Mouse (Mus musculus) stomach, embryonic 14.5 days (tissue): ENCODE data around the gene Rhou. TPM values are rescaled to one million over a fixed set of nuclear protein-coding genes. Genes with fewer than 3 reads are reported as not detected.
A peak's percentile ranks its signal among the peaks of the same experiment; 100 is the strongest.

Experiments used
- ATAC-seq: fragments of 200-750 bp; cut with Nextera tagmentation; 2 replicates; pipeline ENCODE4 v1.8.0; 2017; ENCODE audit warnings: low read depth, moderate TSS enrichment; ENCODE audit not compliant: insufficient number of reproducible peaks, insufficient read depth, low FRiP score
- H3K27ac ChIP-seq: fragments of 300-500 bp; sonication (generic); 2 replicates; pipeline ENCODE4 v1.5.1; 2014; ENCODE audit warnings: mild to moderate bottlenecking, low read length, moderate library complexity, mixed read lengths
- H3K27me3 ChIP-seq: fragments of 300-500 bp; sonication (generic); 2 replicates; pipeline ENCODE4 v1.6.1; 2014; ENCODE audit warnings: low read length, control low read depth, mixed read lengths; ENCODE audit not compliant: control insufficient read depth, insufficient read depth
- H3K36me3 ChIP-seq: fragments of 300-500 bp; sonication (generic); 2 replicates; pipeline ENCODE4 v1.6.1; 2014; ENCODE audit warnings: mild to moderate bottlenecking, control low read depth, low read length, moderate library complexity, mixed read lengths; ENCODE audit not compliant: control insufficient read depth, insufficient read depth
- H3K4me1 ChIP-seq: fragments of 300-500 bp; sonication (generic); 2 replicates; pipeline ENCODE4 v1.6.1; 2014; ENCODE audit warnings: low read length, control low read depth, mixed read lengths; ENCODE audit not compliant: control insufficient read depth, insufficient read depth
- H3K4me2 ChIP-seq: fragments of 300-500 bp; sonication (generic); replicated peaks from 2 replicates; pipeline ENCODE4 v1.6.1; 2014; ENCODE audit warnings: low read depth, low read length, control low read depth
- H3K4me3 ChIP-seq: fragments of 300-500 bp; sonication (generic); 2 replicates; pipeline ENCODE4 v1.5.1; 2014; ENCODE audit warnings: low read depth, low read length, control low read depth
- H3K9ac ChIP-seq: fragments of 300-500 bp; sonication (generic); replicated peaks from 2 replicates; pipeline ENCODE4 v1.6.1; 2014; ENCODE audit warnings: low read depth, mild to moderate bottlenecking, control low read depth, low read length, moderate library complexity, mixed read lengths
- H3K9me3 ChIP-seq: fragments of 300-500 bp; sonication (generic); 2 replicates; pipeline ENCODE4 v1.6.1; 2016; ENCODE audit warnings: low read depth, low read length, control low read depth; ENCODE audit not compliant: control insufficient read depth
- WGBS: fragments of 180-500 bp; shearing (Covaris S2); extraction: QIAGEN DNeasy Blood & Tissue Kit; methylation state at CpG from one replicate; pipeline ENCODE4 v1.1.7; 2014; 5-methylcytosine and 5-hydroxymethylcytosine counted together
- polyA plus RNA-seq: library from polyadenylated mRNA; unstranded; fragments of >200 nt; fragmentation: Nextera tagmentation; extraction: Ambion mirVana; gene quantifications from 2 replicates; pipeline ENCODE4 v1.2.1, GENCODE M21; 2014

Rhou gene
- polyA plus RNA-seq, 1 experiment from 2014 or later: 11.7 TPM

DNA sequence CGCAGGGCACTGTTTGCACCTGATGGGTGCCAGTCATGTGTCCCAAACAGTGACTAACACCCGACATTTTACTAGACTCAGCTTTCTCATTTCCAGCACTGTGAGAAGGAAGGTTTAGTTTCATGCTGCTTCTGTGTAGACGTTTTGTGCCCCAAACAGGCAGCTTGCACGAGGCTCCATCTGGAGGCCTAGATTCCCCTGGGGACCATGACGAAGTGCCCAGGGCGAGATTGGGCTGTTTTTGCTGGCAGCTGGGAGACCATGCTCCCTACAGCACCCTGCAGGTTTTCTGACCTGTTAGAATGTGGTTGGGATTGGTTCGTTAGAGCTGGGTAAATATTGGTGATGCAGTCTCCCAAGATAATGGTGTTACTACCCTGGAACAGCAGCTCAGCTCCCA lies 17.0 kb downstream of the Rhou start:
- H3K9ac ChIP-seq: no peak overlapping the region
- H3K27me3 ChIP-seq: no peaks in the 10 kb centered on the region
- H3K4me2 ChIP-seq: no peak overlapping the region
- H3K27ac ChIP-seq: no peak overlapping the region
- H3K36me3 ChIP-seq: no peaks in the 10 kb centered on the region
- ATAC-seq: no peak
- peaks cover 9% of the 10 kb centered on the region; the same call in 1 of the 2 replicates for H3K4me1 ChIP-seq
- no peak overlapping the region for H3K4me3 ChIP-seq
- no peaks in the 10 kb centered on the region for H3K9me3 ChIP-seq
- WGBS: 65% methylated on average over 7 of the region's 7 CpGs

DNA sequence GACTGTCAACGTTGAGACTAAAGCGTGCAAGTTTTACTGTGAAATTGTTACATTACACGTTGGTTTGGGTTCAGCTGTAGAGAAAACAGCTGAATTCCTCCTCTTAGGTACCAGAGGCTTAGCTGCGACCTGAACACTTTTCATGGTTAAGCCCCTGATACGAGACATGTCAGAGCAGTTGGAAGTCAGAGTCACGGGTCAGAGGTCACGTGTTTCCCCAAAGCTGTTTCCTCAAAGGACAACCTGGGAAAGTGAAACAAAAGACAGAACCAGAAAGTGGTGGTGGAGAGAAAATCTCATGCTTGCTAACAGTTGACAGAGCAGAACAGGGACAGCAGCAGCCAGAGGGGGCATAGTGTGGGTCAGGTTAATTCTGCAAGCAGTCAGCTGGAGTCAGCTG lies 17.7 kb downstream of the Rhou start:
- no peaks in the 10 kb centered on the region for H3K9me3 ChIP-seq
- H3K9ac ChIP-seq: no peak overlapping the region
- no peak overlapping the region for H3K4me3 ChIP-seq
- H3K36me3 ChIP-seq: no peaks in the 10 kb centered on the region
- peaks cover 9% of the 10 kb centered on the region; the same call in 1 of the 2 replicates for H3K4me1 ChIP-seq
- no peak overlapping the region for H3K4me2 ChIP-seq
- H3K27ac ChIP-seq: no peak overlapping the region
- 66% methylated on average over 7 of the region's 7 CpGs for WGBS
- ATAC-seq: no peak
- no peaks in the 10 kb centered on the region for H3K27me3 ChIP-seq

DNA sequence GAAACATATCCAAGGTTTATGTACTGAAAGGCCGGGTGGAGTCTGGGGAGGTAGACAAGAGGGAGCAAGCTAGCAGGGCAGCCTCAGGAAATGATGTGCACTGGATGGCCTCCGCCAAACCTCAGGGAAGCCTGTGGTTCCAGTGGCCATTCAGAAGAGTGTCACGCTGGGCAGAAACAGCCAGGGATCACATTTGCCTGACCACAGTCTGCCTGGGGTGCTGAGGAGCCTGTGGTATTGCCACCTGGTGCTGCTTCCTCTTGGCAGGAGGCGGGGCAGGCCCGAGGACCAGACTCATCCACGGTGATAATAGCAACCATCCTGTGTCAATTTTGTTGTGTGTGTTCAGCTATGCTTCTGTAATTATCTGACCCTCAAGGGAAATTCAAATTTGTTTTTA lies 18.9 kb downstream of the Rhou start:
- no peak for ATAC-seq
- H3K27me3 ChIP-seq: no peaks in the 10 kb centered on the region
- H3K27ac ChIP-seq: no peak overlapping the region
- no peak overlapping the region for H3K9ac ChIP-seq
- no peaks in the 10 kb centered on the region for H3K9me3 ChIP-seq
- peaks cover 9% of the 10 kb centered on the region; the same call in 1 of the 2 replicates for H3K4me1 ChIP-seq
- H3K4me3 ChIP-seq: no peak overlapping the region
- 83% methylated on average over 6 of the region's 6 CpGs for WGBS
- no peak overlapping the region for H3K4me2 ChIP-seq
- no peaks in the 10 kb centered on the region for H3K36me3 ChIP-seq

DNA sequence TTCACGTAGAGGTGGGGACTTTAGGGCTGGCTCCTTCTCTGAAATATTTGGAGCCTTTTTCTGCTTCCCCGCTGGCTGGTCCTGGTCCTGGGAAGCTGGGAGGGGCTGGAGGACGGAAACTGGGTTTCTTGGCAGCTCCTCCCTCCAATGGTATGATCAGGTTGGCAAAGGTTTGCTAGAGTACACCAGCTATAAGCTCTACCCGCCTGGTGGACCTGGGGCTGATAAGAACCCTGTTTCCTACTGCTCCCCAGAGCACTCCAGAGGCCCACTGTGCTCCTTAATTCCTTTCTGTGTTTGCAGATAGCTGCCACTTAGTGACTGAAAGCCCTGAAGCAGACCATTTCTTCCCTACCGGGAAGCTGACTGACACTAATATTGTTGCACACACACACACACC lies 21.9 kb downstream of the Rhou start:
- Histone ChIP-seq H3K4me3 (no peak overlapping the region), H3K9ac (no peak overlapping the region), H3K4me2 (no peak overlapping the region), H3K4me1 (peaks cover 6% of the 10 kb centered on the region; the same call in 1 of the 2 replicates), H3K27ac (no peak overlapping the region), H3K36me3 (no peaks in the 10 kb centered on the region), H3K27me3 (no peaks in the 10 kb centered on the region), H3K9me3 (no peaks in the 10 kb centered on the region)
- 33% methylated on average over 5 of the region's 5 CpGs for WGBS
- ATAC-seq: no peak

DNA sequence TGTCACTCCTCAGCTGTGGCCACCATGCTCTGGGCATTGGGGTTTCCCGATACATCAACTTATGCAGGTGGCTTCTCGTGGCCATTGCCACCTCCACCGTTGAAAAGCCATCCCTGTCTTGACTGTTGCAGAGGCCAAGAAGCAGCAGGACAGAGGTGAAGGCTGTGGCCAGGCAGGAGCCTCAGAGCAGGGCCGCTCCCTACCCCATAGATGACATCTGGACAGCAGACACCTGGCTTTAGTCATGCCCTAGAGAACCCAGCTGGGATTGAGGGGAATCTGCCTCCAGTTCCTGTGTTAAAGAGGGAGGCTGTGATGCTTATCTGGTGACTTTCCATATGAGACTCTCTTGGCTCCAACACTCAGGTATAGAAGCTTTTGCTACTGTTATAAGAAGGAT lies 24.7 kb downstream of the Rhou start:
- H3K9me3 ChIP-seq: no peaks in the 10 kb centered on the region; the same call in 1 of the 2 replicates
- H3K27me3 ChIP-seq: no peaks in the 10 kb centered on the region
- H3K4me2 ChIP-seq: no peak overlapping the region
- peaks cover 9% of the 10 kb centered on the region; the same call in 1 of the 2 replicates for H3K4me1 ChIP-seq
- WGBS: 72% methylated on average over 4 of the region's 4 CpGs
- no peaks in the 10 kb centered on the region for H3K36me3 ChIP-seq
- H3K9ac ChIP-seq: no peak overlapping the region
- H3K27ac ChIP-seq: no peak overlapping the region
- ATAC-seq: no peak
- H3K4me3 ChIP-seq: no peak overlapping the region

DNA sequence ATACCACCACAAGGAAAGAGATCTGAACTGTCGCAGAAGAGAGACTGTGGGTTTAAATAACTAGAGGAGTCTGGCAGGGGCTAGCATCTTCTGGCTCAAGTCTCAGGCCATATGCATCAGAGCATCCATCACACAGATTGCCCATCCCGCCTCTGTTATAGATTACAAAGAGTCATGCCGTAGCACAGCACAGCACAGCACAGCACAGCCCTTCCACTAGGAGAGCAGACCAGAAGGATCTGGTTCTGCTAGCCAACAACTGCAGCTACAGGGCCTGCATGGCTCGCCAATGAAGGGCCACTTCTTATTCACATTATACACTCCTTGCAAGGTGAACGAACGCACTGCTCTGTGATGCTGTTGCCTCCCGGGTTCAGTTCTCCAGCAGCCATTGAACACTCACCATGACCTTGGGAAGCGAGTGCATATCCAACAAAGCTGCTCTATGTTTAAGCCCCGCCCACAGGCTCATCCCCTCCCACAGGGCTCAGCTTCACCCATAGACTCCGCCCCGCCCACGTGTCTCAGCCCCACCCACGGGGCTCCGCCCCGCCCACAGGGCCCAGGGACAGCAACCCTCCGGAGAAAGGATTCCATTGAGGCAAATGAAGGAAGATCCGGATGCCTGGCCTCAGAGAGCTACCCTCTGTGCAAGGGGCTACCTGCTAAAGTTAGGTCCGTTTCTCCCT lies 28.5 kb downstream of the Rhou start:
- no peaks in the 10 kb centered on the region for H3K36me3 ChIP-seq
- no peaks in the 10 kb centered on the region for H3K27me3 ChIP-seq
- peak overlapping the region; percentile 20; the same call in 1 of the 2 replicates for H3K4me2 ChIP-seq
- WGBS: 21% methylated on average over 18 of the region's 18 CpGs
- H3K9ac ChIP-seq: no peak overlapping the region
- peak; percentile 61; the same call in 1 of the 2 replicates for ATAC-seq
- no peaks in the 10 kb centered on the region; the same call in 1 of the 2 replicates for H3K9me3 ChIP-seq
- peaks cover 4% of the 10 kb centered on the region; the same call in 1 of the 2 replicates for H3K4me1 ChIP-seq
- H3K27ac ChIP-seq: no peak overlapping the region
- H3K4me3 ChIP-seq: no peak overlapping the region

DNA sequence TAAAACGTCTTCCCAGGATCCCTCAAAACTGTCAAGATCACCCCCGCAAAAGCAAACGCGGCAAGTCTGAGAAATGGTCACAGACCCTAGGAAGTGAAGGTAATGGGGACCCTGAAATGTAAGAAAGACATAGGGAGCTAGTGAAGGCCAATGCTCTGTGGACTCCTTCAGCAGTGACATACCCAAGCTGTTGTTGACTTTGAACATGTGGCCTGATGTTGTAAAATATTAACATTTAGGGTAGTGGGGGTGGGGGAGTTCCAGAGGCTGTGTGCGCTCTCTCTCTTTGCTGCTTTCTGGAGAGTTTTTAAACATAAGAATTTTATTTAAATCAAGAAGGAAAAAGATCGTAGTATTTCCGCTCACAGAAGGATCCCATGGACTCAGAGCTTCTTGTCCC lies 29.6 kb downstream of the Rhou start:
- Histone ChIP-seq H3K36me3 (no peaks in the 10 kb centered on the region), H3K4me1 (peaks cover 4% of the 10 kb centered on the region; the same call in 1 of the 2 replicates), H3K4me3 (no peak overlapping the region), H3K27ac (no peak overlapping the region), H3K27me3 (no peaks in the 10 kb centered on the region), H3K9me3 (no peaks in the 10 kb centered on the region; the same call in 1 of the 2 replicates), H3K4me2 (no peak overlapping the region), H3K9ac (no peak overlapping the region)
- ATAC-seq: no peak
- 46% methylated on average over 7 of the region's 7 CpGs for WGBS

DNA sequence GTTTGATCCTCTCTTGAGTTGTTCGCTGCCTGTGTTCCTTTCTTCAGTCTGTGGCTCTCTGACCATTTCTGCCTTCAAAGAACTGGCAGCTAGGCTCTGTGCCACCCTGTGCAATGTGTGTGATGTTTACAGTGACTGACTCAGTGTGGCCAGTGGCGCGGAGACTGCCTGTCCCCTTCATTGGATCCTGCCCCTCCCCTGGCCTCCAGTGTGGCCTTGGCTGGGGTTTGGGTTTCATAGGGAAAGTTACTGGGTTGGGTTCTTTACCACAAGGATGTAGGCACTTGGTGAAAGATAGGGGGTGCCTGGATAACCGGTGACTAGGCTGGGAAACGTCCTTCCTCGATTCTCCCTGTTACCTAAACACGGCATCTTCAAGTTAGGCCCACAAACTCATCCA lies 31.1 kb downstream of the Rhou start:
- Histone ChIP-seq H3K9me3 (no peaks in the 10 kb centered on the region; the same call in 1 of the 2 replicates), H3K27ac (no peak overlapping the region), H3K4me2 (no peak overlapping the region), H3K36me3 (no peaks in the 10 kb centered on the region), H3K4me1 (peaks cover 4% of the 10 kb centered on the region; the same call in 1 of the 2 replicates), H3K9ac (no peak overlapping the region), H3K4me3 (no peak overlapping the region), H3K27me3 (no peaks in the 10 kb centered on the region)
- no peak for ATAC-seq
- 86% methylated on average over 7 of the region's 7 CpGs for WGBS
